16 mouse cellular contexts compared by ENCODE assay signal in genomic region chr15:27475988-27476387, GRCm38 (mm10). TPM values are rescaled to one million over a fixed set of nuclear protein-coding genes. Genes with fewer than 3 reads are reported as not detected.
DNase-seq lines count a peak whose midpoint lies in the region; ATAC-seq and TF ChIP-seq lines count a peak whose summit lies in the region.
"Had no signal": no experiment of that assay in that cellular context is flagged by ENCODE, and none has a peak within 500 bp of the region (broad histone marks: within the 10 kb centered on the region; RNA-seq: fewer than 3 reads in every experiment).

No protein-coding gene starts in this region.

- peaks cover 6% of the 10 kb centered on the region for H3K36me3 ChIP-seq in forebrain, postnatal 0 days (ENCODE audit: insufficient read depth)
- no peaks in the 10 kb centered on the region for H3K36me3 ChIP-seq in forebrain, embryonic 15.5 days
- 0 out of 2 replicates have a peak, but pooled peaks cover 4% of the 10 kb centered on the region for H3K36me3 ChIP-seq in heart, embryonic 10.5 days
- H3K36me3 ChIP-seq in MEL (ENCODE audit: control insufficient read depth in 1 of 2, insufficient read depth in 2 of 2, low read length in 2 of 2) = no peaks in the 10 kb centered on the region
- no peaks in the 10 kb centered on the region for H3K36me3 ChIP-seq in heart, embryonic 16.5 days (ENCODE audit: control insufficient read depth, insufficient read depth)
- no peaks in the 10 kb centered on the region for H3K36me3 ChIP-seq in hindbrain, embryonic 10.5 days
- H3K36me3 ChIP-seq: forebrain, embryonic 10.5 days; intestine, embryonic 15.5 days; neural tube, embryonic 12.5 days had no signal

- H3K9me3 ChIP-seq in forebrain, postnatal 0 days (ENCODE audit: low read length) = no peaks in the 10 kb centered on the region
- no peaks in the 10 kb centered on the region for H3K9me3 ChIP-seq in forebrain, embryonic 15.5 days
- H3K9me3 ChIP-seq in heart, embryonic 10.5 days = no peaks in the 10 kb centered on the region
- H3K9me3 ChIP-seq in MEL (replicated peaks; ENCODE audit: insufficient read depth, low read length) = no peaks in the 10 kb centered on the region
- no peaks in the 10 kb centered on the region for H3K9me3 ChIP-seq in heart, embryonic 16.5 days (replicated peaks; ENCODE audit: control insufficient read depth, low read length)
- no peaks in the 10 kb centered on the region for H3K9me3 ChIP-seq in hindbrain, embryonic 10.5 days
- H3K9me3 ChIP-seq: forebrain, embryonic 10.5 days; hindbrain, embryonic 13.5 days; intestine, embryonic 15.5 days; neural tube, embryonic 12.5 days had no signal

- TF ChIP-seq POLR2A in MEL (IDR thresholded peaks at IDR 0.05; ENCODE audit: control insufficient read depth in 1 of 2, insufficient read depth in 1 of 2, low read depth in 1 of 2, low read length in 2 of 2, poor library complexity in 1 of 2) = no peak

- H3K4me2 ChIP-seq in forebrain, postnatal 0 days (ENCODE audit: low read depth) = no peak overlapping the region
- H3K4me2 ChIP-seq in forebrain, embryonic 15.5 days (replicated peaks) = no peak overlapping the region
- peak overlapping the region; percentile 32; the same call in 1 of the 2 replicates for H3K4me2 ChIP-seq in heart, embryonic 16.5 days (ENCODE audit: low read depth, low read length)
- H3K4me2 ChIP-seq: hindbrain, embryonic 13.5 days; intestine, embryonic 15.5 days; neural tube, embryonic 12.5 days had no signal

- no peaks in the 10 kb centered on the region for H3K79me2 ChIP-seq in MEL (ENCODE audit: control insufficient read depth, insufficient read depth, low read length, poor library complexity)

- H3K4me1 ChIP-seq in forebrain, postnatal 0 days (ENCODE audit: insufficient read depth) = peaks cover 7% of the 10 kb centered on the region
- peaks cover 18% of the 10 kb centered on the region for H3K4me1 ChIP-seq in forebrain, embryonic 15.5 days
- H3K4me1 ChIP-seq in heart, embryonic 10.5 days = peaks cover 31% of the 10 kb centered on the region
- H3K4me1 ChIP-seq in MEL (ENCODE audit: control insufficient read depth in 1 of 2, insufficient read depth in 2 of 2, low read length in 2 of 2) = no peaks in the 10 kb centered on the region
- H3K4me1 ChIP-seq in heart, embryonic 16.5 days (ENCODE audit: control insufficient read depth, insufficient read depth, low read length) = peaks cover 19% of the 10 kb centered on the region
- peaks cover 17% of the 10 kb centered on the region for H3K4me1 ChIP-seq in hindbrain, embryonic 10.5 days (replicated peaks)
- H3K4me1 ChIP-seq: forebrain, embryonic 10.5 days had no signal

- H3K27me3 ChIP-seq in forebrain, postnatal 0 days (ENCODE audit: insufficient read depth, low read length) = no peaks in the 10 kb centered on the region
- no peaks in the 10 kb centered on the region for H3K27me3 ChIP-seq in forebrain, embryonic 15.5 days
- no peaks in the 10 kb centered on the region for H3K27me3 ChIP-seq in heart, embryonic 10.5 days (ENCODE audit: insufficient read depth, poor library complexity, severe bottlenecking)
- H3K27me3 ChIP-seq in MEL (ENCODE audit: control insufficient read depth in 1 of 2, insufficient read depth in 2 of 2, low read length in 2 of 2) = no peaks in the 10 kb centered on the region
- no peaks in the 10 kb centered on the region for H3K27me3 ChIP-seq in heart, embryonic 16.5 days (ENCODE audit: control insufficient read depth, insufficient read depth, low read length)
- H3K27me3 ChIP-seq in hindbrain, embryonic 10.5 days (ENCODE audit: insufficient read depth, poor library complexity, severe bottlenecking) = no peaks in the 10 kb centered on the region
- H3K27me3 ChIP-seq: hindbrain, embryonic 13.5 days; intestine, embryonic 15.5 days; neural tube, embryonic 12.5 days had no signal

- H3K9ac ChIP-seq in forebrain, postnatal 0 days = no peak overlapping the region
- no peak overlapping the region for H3K9ac ChIP-seq in forebrain, embryonic 15.5 days (replicated peaks)
- H3K9ac ChIP-seq in MEL (ENCODE audit: control insufficient read depth, low read depth, low read length, poor library complexity, severe bottlenecking) = no peak overlapping the region
- H3K9ac ChIP-seq in heart, embryonic 16.5 days (ENCODE audit: low read length) = no peak overlapping the region
- H3K9ac ChIP-seq: hindbrain, embryonic 13.5 days; intestine, embryonic 15.5 days; neural tube, embryonic 12.5 days had no signal

- TF ChIP-seq RAD21 in MEL (IDR thresholded peaks at IDR 0.05; ENCODE audit: low read depth, low read length) = no peak

- ATAC-seq in forebrain, postnatal 0 days = peak; percentile 24; the same call in 1 of the 2 replicates
- ATAC-seq in forebrain, embryonic 15.5 days (replicated peaks) = no peak
- no peak for ATAC-seq in heart, embryonic 16.5 days (replicated peaks; ENCODE audit: extremely low read depth, insufficient read depth, low FRiP score)
- ATAC-seq: intestine, embryonic 15.5 days had no signal

- peak overlapping the region; percentile 35; the same call in 1 of the 2 replicates for H3K27ac ChIP-seq in forebrain, postnatal 0 days (ENCODE audit: low read depth, low read length)
- H3K27ac ChIP-seq in forebrain, embryonic 15.5 days (replicated peaks) = no peak overlapping the region
- 0 out of 2 replicates have a peak overlapping the region, but pooled peaks have one; percentile 11 for H3K27ac ChIP-seq in heart, embryonic 10.5 days
- H3K27ac ChIP-seq in MEL (ENCODE audit: control insufficient read depth, low read depth, low read length) = no peak overlapping the region
- no peak overlapping the region for H3K27ac ChIP-seq in heart, embryonic 16.5 days (ENCODE audit: low read length)
- no peak overlapping the region for H3K27ac ChIP-seq in hindbrain, embryonic 10.5 days
- H3K27ac ChIP-seq: forebrain, embryonic 10.5 days; hindbrain, embryonic 13.5 days; intestine, embryonic 15.5 days; kidney, postnatal 0 days; neural tube, embryonic 12.5 days had no signal

- WGBS in forebrain, postnatal 0 days = 76% methylated on average over 15 of the region's 15 CpGs
- WGBS in forebrain, embryonic 15.5 days = 86% methylated on average over 15 of the region's 15 CpGs
- 47% methylated on average over 15 of the region's 15 CpGs for WGBS in heart, embryonic 10.5 days
- WGBS in heart, embryonic 16.5 days = 52% methylated on average over 15 of the region's 15 CpGs
- WGBS in hindbrain, embryonic 10.5 days = 75% methylated on average over 15 of the region's 15 CpGs

- no peak for DNase-seq in forebrain, postnatal 0 days
- DNase-seq in heart, embryonic 10.5 days (ENCODE audit: low spot score) = no peak
- DNase-seq in heart, postnatal 4 days = no peak
- DNase-seq in MEL (ENCODE audit: low read depth, low spot score) = peak; percentile 19
- DNase-seq in hindbrain, embryonic 10.5 days (ENCODE audit: low spot score) = no peak
- no peak for DNase-seq in natural killer cell, adult 2 months (ENCODE audit: low spot score in 2 of 2)
- DNase-seq: adrenal gland, adult 8-10 months; cerebellum, postnatal 10 days; lung, postnatal 10 days had no signal

- no peak overlapping the region for H3K4me3 ChIP-seq in forebrain, postnatal 0 days (ENCODE audit: low read depth, low read length)
- H3K4me3 ChIP-seq in forebrain, embryonic 15.5 days = no peak overlapping the region
- H3K4me3 ChIP-seq in heart, embryonic 10.5 days = peak overlapping the region; percentile 29; the same call in 1 of the 2 replicates
- peak overlapping the region in 1 of 2 experiments; percentile 31; a peak in 3 of 4 replicates for H3K4me3 ChIP-seq in MEL (ENCODE audit: control insufficient read depth in 1 of 2, insufficient read depth in 1 of 2, low read depth in 2 of 2, low read length in 2 of 2)
- H3K4me3 ChIP-seq in heart, embryonic 16.5 days (ENCODE audit: low read length) = no peak overlapping the region
- no peak overlapping the region for H3K4me3 ChIP-seq in hindbrain, embryonic 10.5 days
- H3K4me3 ChIP-seq: forebrain, embryonic 10.5 days; hindbrain, embryonic 13.5 days; intestine, embryonic 15.5 days; neural tube, embryonic 12.5 days had no signal

- no peak for TF ChIP-seq CTCF in forebrain, postnatal 0 days (IDR thresholded peaks at IDR 0.05; ENCODE audit: low read depth)
- no peak for TF ChIP-seq CTCF in MEL (IDR thresholded peaks at IDR 0.05 in 2 of 3, conservative IDR thresholded peaks at IDR 0.05 in 1 of 3; ENCODE audit: control insufficient read depth in 1 of 3, insufficient read depth in 1 of 3, low read depth in 2 of 3, low read length in 3 of 3, poor library complexity in 1 of 3, severe bottlenecking in 1 of 3)

- no peak for TF ChIP-seq EP300 in MEL (IDR thresholded peaks at IDR 0.05; ENCODE audit: low read depth in 1 of 2, low read length in 2 of 2)

TF ChIP-seq in MEL, 35 proteins besides CTCF, POLR2A, EP300 and RAD21 (continues in another document):
- TF ChIP-seq KAT2A (conservative IDR thresholded peaks at IDR 0.05; ENCODE audit: low read depth, low read length) (no peak), TAL1 (IDR thresholded peaks at IDR 0.05; ENCODE audit: low read length) (no peak), POLR2AphosphoS5 (IDR thresholded peaks at IDR 0.05; ENCODE audit: borderline replicate concordance, low read depth, low read length) (no peak), ZNF384 (IDR thresholded peaks at IDR 0.05; ENCODE audit: low read depth, low read length) (no peak), MXI1 (IDR thresholded peaks at IDR 0.05; ENCODE audit: low read depth, low read length) (no peak), MEF2A (IDR thresholded peaks at IDR 0.05; ENCODE audit: extremely low read depth, insufficient replicate concordance, low read depth, low read length, poor library complexity, severe bottlenecking) (no peak), NRF1 (IDR thresholded peaks at IDR 0.05; ENCODE audit: insufficient read depth, low read depth, low read length, poor library complexity, severe bottlenecking) (no peak), ZC3H11A (IDR thresholded peaks at IDR 0.05; ENCODE audit: low read depth, low read length) (no peak), BHLHE40 (IDR thresholded peaks at IDR 0.05; ENCODE audit: borderline replicate concordance, low read depth, low read length) (no peak), POLR2AphosphoS2 (IDR thresholded peaks at IDR 0.05; ENCODE audit: low read length) (no peak), USF1 (IDR thresholded peaks at IDR 0.05; ENCODE audit: low read depth, low read length) (no peak)

RNA-seq across cellular contexts. Expression of gene Ank, which starts 9.5 kb away (rescaled TPM):
- 31.5 and 35.5 TPM in 2 replicates for total RNA-seq in forebrain, postnatal 0 days (2014; rRNA removed)
- polyA plus RNA-seq in forebrain, postnatal 0 days (2015; fragmentation: Nextera tagmentation; extraction: Ambion mirVana) = 18.9 and 22.8 TPM in 2 replicates
- 16.7 and 17.1 TPM in 2 replicates for polyA plus RNA-seq in forebrain, embryonic 15.5 days (2015; fragmentation: Nextera tagmentation; extraction: Ambion mirVana)
- polyA plus RNA-seq in heart, embryonic 10.5 days (2016; fragmentation: Nextera tagmentation; extraction: Ambion mirVana) = 8.4 and 11.0 TPM in 2 replicates
- total RNA-seq in heart, postnatal 4 days (2021) = 10 to 100 TPM; 70.2 to 74.8 TPM
- total RNA-seq in MEL (2012; rRNA removed) = 0.04 and 0.07 TPM in 2 replicates
- under 1 TPM in 1 of 2 experiments, not detected in 1; 0.15 TPM for polyA plus RNA-seq in MEL (2012; ENCODE audit: insufficient read depth in 1 of 2, insufficient read length in 2 of 2, low read depth in 1 of 2, low replicate concordance in 2 of 2, missing spikeins in 1 of 2)
- polyA plus RNA-seq in heart, embryonic 16.5 days (2015; fragmentation: Nextera tagmentation; extraction: Ambion mirVana) = 11.0 and 12.9 TPM in 2 replicates
- 8.4 and 11.0 TPM in 2 replicates for polyA plus RNA-seq in hindbrain, embryonic 10.5 days (2016; fragmentation: Nextera tagmentation; extraction: Ambion mirVana)

Comparison
In these comparisons a context has a peak if more than half of its experiments do, and no peak if none do; other contexts are left out.
1. H3K27ac ChIP-seq: peak in forebrain, postnatal 0 days (single experiment) and heart, embryonic 10.5 days (single experiment); none in forebrain, embryonic 15.5 days (single experiment), MEL (single experiment), heart, embryonic 16.5 days (single experiment) and hindbrain, embryonic 10.5 days (single experiment).